Mouse (Mus musculus): ENCODE data around the gene P4hb.

- TF ChIP-seq POLR2A (IDR thresholded peaks at IDR 0.05; ENCODE audit: borderline replicate concordance, insufficient read depth, low read length) = no peak
- no peak for TF ChIP-seq CTCF (IDR thresholded peaks at IDR 0.05; ENCODE audit: borderline replicate concordance, insufficient read depth, low read depth, low read length)
These were observed 24.8 kb downstream of the P4hb start for GRCm38 (mm10) chr11:120548214-120548613.

Measured in cerebellum, adult 2 months (tissue).